Mouse (Mus musculus) bone marrow macrophage, adult 2 months (primary cell): ENCODE results near the gene Smim24.

Source experiments
- CTCF ChIP-seq: IDR thresholded peaks from 2 replicates; pipeline ENCODE4 v1.5.1; 2012; ENCODE audit warnings: low read depth, mild to moderate bottlenecking, low read length, moderate library complexity
- POLR2A ChIP-seq: IDR thresholded peaks from 2 replicates; pipeline ENCODE4 v1.6.1; 2012; ENCODE audit warnings: mild to moderate bottlenecking, low read depth, low read length, borderline replicate concordance

DNA sequence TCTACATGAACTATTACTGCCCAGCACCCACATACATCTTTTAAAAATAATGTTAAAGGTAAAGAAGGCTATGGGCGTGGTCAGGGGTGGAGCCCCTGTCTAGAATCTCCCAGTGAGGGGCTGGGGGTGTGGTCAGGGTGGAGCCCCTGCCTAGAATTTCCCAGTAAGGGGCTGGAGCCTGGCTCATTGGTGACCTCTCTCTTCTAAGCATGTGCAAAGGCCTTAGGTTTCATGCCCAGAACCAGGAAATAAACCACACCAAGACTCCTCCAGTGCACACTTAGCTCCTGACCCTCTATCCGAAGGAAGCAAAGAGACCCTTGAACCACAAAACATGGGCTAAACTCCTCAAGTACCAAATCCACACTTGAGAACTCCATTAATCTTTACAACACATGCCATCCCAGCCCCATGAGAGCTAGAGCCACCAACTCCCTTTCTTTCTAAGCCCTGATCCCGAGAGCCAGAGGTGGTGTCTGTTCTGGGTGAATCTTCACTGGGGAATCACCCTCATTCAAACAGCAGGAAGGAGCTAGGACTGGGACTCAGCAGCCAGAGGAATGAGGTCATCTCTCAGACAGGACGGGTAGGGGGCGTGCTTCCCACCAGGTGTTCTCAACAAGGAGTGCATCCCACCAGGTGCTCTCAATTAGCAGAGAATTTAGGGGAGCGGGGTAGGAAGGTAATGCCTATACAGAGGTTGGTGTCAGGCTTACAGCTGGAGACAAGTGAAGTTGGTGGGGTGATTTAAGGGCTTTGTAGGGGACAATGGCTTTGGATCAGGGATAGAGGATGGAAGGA, 16.1 kb upstream of the Smim24 start:
- no peak for TF ChIP-seq POLR2A
- TF ChIP-seq CTCF, result no peak
